Comparison of ENCODE assay signal across 17 mouse cellular contexts in genomic region chr9:42141549-42142210, GRCm38 (mm10). TPM values are rescaled to one million over a fixed set of nuclear protein-coding genes. Genes with fewer than 3 reads are reported as not detected.
A peak's percentile ranks its signal among the peaks of the same experiment; 100 is the strongest.
DNase-seq lines count a peak whose midpoint lies in the region; ATAC-seq and TF ChIP-seq lines count a peak whose summit lies in the region.
"Had no signal": no experiment of that assay in that cellular context is flagged by ENCODE, and none has a peak within 500 bp of the region (broad histone marks: within the 10 kb centered on the region; RNA-seq: fewer than 3 reads in every experiment).

No protein-coding gene starts in this region.

- H3K9me3 ChIP-seq in stomach, postnatal 0 days (ENCODE audit: control insufficient read depth, low read length), result no peaks in the 10 kb centered on the region
- H3K9me3 ChIP-seq: embryonic facial prominence, embryonic 13.5 days; G1E had no signal

- no peak overlapping the region for H3K4me2 ChIP-seq in stomach, postnatal 0 days (replicated peaks; ENCODE audit: low read depth)
- H3K4me2 ChIP-seq: embryonic facial prominence, embryonic 13.5 days; heart, embryonic 12.5 days had no signal

- no peaks in the 10 kb centered on the region for H3K4me1 ChIP-seq in stomach, postnatal 0 days (replicated peaks; ENCODE audit: control insufficient read depth, insufficient read depth)
- H3K4me1 ChIP-seq in cerebellum, adult 2 months (ENCODE audit: control insufficient read depth, insufficient read depth, low read length), result peaks cover 2% of the 10 kb centered on the region; the same call in 1 of the 2 replicates
- H3K4me1 ChIP-seq: embryonic facial prominence, embryonic 13.5 days; heart, embryonic 12.5 days; hindbrain, embryonic 10.5 days had no signal

- H3K27ac ChIP-seq in stomach, postnatal 0 days (replicated peaks), result no peak overlapping the region
- no peak overlapping the region for H3K27ac ChIP-seq in cerebellum, adult 2 months (ENCODE audit: insufficient read depth, low read length)
- H3K27ac ChIP-seq: embryonic facial prominence, embryonic 13.5 days; hindbrain, embryonic 10.5 days had no signal

- TF ChIP-seq EP300 in stomach, postnatal 0 days (optimal IDR thresholded peaks at IDR 0.05), result no peak

- H3K36me3 ChIP-seq in stomach, postnatal 0 days (ENCODE audit: control insufficient read depth, insufficient read depth, low read length), result no peaks in the 10 kb centered on the region
- H3K36me3 ChIP-seq: embryonic facial prominence, embryonic 13.5 days; G1E; heart, embryonic 12.5 days; hindbrain, embryonic 10.5 days had no signal

- TF ChIP-seq POLR2A in cerebellum, adult 2 months (IDR thresholded peaks at IDR 0.05; ENCODE audit: borderline replicate concordance, insufficient read depth, low read length), result no peak

- H3K9ac ChIP-seq in stomach, postnatal 0 days (ENCODE audit: low read length), result no peak overlapping the region
- H3K9ac ChIP-seq: embryonic facial prominence, embryonic 13.5 days; heart, embryonic 12.5 days had no signal

- 0 out of 2 replicates have a peak, but pooled peaks have one; percentile 3 for TF ChIP-seq CTCF in stomach, postnatal 0 days (IDR thresholded peaks at IDR 0.05; ENCODE audit: low read depth)
- TF ChIP-seq CTCF in cerebellum, adult 2 months (IDR thresholded peaks at IDR 0.05; ENCODE audit: borderline replicate concordance, insufficient read depth, low read depth, low read length), result no peak

- H3K27me3 ChIP-seq in stomach, postnatal 0 days (ENCODE audit: control insufficient read depth, insufficient read depth, low read length), result no peaks in the 10 kb centered on the region
- no peaks in the 10 kb centered on the region for H3K27me3 ChIP-seq in cerebellum, adult 2 months (ENCODE audit: control insufficient read depth, insufficient read depth, low read length)
- H3K27me3 ChIP-seq: embryonic facial prominence, embryonic 13.5 days; heart, embryonic 12.5 days had no signal

- peak; percentile 88 for ATAC-seq in activated CD4-positive, CD25-positive, alpha-beta regulatory T cell, adult 4 months
- 0 out of 2 replicates have a peak, but pooled peaks have one; percentile 53 for ATAC-seq in stomach, postnatal 0 days (ENCODE audit: low FRiP score, low TSS enrichment)
- ATAC-seq: forebrain, embryonic 14.5 days had no signal

- H3K4me3 ChIP-seq in stomach, postnatal 0 days (ENCODE audit: low read depth, low read length), result no peak overlapping the region
- no peak overlapping the region for H3K4me3 ChIP-seq in cerebellum, adult 2 months (replicated peaks; ENCODE audit: insufficient read depth, low read depth, low read length)
- H3K4me3 ChIP-seq: embryonic facial prominence, embryonic 13.5 days; heart, embryonic 12.5 days; hindbrain, embryonic 10.5 days; myocyte had no signal

- WGBS in stomach, postnatal 0 days, result 71% methylated on average over 6 of the region's 6 CpGs
- 78% methylated on average over 6 of the region's 6 CpGs for WGBS in cerebellum, adult 2 months

- peak; percentile 41 for DNase-seq in CD4-positive helper T cell, adult 2 months (ENCODE audit: low read depth, low spot score)
- DNase-seq in monocyte, adult 2 months (ENCODE audit: low read depth in 1 of 2, low spot score in 2 of 2), result peak; percentile 48 to 54
- no peak for DNase-seq in stomach, postnatal 0 days (ENCODE audit: low spot score)
- no peak for DNase-seq in cerebellum, adult 2 months
- no peak for DNase-seq in cerebellum, adult 11 months
- DNase-seq in adrenal gland, adult 2 months, result no peak
- DNase-seq: cerebellum, postnatal 10 days; gastrocnemius, postnatal 10 days; kidney, adult 11 months; right cerebral cortex, postnatal 4 days had no signal

RNA-seq across cellular contexts. Expression of gene Sorl1, which starts 17.6 kb away (rescaled TPM):
- polyA plus RNA-seq in activated CD4-positive, CD25-positive, alpha-beta regulatory T cell, adult 4 months (2017; shearing (Covaris generic)), result 10 to 100 TPM; 25.1 to 39.4 TPM
- 7.1 and 8.8 TPM in 2 replicates for polyA plus RNA-seq in stomach, postnatal 0 days (2015; fragmentation: Nextera tagmentation; extraction: Ambion mirVana)
- polyA plus RNA-seq in cerebellum, adult 2 months (2012; rRNA removed), result 169 and 198 TPM in 2 replicates
- 10 to 100 TPM; 20.7 to 27.2 TPM for total RNA-seq in adrenal gland, adult 2 months (2021)
- polyA plus RNA-seq in adrenal gland, adult 2 months (2012; rRNA removed), result 11.4 and 13.4 TPM in 2 replicates

Comparison
In these comparisons a context has a peak if more than half of its experiments do, and no peak if none do; other contexts are left out.
1. DNase-seq: peak in CD4-positive helper T cell, adult 2 months (single experiment) and monocyte, adult 2 months (2 of 2); none in stomach, postnatal 0 days (single experiment), cerebellum, adult 2 months (0 of 2), cerebellum, adult 11 months (single experiment) and adrenal gland, adult 2 months (single experiment).